Mouse (Mus musculus): ENCODE measurements at regions not wholly inside any gene's neighbourhood (a gene's known extent, or its start where the extent isn't known, plus 50 kb on each side); places are given as distances from the start of the nearest gene placed in this dataset.

DNA sequence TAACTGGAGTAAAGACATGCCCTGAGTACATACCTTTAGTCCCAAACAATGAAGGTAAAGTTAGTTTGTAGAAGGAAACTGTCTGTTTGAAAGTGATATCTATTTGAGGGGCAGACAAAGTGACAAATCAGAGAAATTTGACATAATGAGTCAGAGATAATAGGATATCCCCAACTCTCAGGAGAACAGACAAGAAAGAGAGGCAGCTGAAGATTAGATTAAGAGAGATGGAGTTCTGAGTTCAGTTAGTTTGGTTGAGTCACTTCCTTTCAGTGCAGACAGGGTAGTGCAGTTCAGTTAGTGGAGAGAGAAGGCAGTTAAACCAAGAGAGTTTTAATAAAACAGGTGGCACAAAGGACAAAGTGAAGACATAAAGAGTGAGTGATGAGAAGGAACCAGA is 477.4 kb upstream of the Diaph2 start:
- no peak for DNase-seq (ENCODE audit: extremely low spot score)

DNA sequence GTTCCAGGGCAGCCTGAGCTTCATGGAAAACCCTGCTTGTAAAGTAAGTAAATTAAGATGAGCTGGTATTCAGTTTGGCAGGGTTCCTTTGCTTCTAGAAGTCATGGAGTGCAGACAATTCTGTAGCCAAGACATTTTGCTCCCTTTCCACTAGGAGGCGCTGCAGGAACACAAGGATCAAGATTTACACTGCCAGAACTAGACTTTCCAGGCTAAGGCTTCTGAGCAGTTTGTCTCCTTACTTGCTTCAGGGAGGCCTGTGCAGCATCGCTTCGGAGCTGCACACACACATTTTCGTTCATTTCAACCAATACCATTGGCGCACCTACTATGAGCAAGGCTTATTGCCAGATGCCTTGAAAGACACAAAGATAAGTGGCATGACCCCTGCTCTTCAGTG is 445.6 kb upstream of the Diaph2 start:
- DNase-seq (ENCODE audit: extremely low spot score): peak; percentile 15

- no peak for DNase-seq (ENCODE audit: extremely low spot score)
Observed at GRCm38 (mm10) chrX:129309380-129309779, 440.2 kb upstream of the Diaph2 start.

DNA sequence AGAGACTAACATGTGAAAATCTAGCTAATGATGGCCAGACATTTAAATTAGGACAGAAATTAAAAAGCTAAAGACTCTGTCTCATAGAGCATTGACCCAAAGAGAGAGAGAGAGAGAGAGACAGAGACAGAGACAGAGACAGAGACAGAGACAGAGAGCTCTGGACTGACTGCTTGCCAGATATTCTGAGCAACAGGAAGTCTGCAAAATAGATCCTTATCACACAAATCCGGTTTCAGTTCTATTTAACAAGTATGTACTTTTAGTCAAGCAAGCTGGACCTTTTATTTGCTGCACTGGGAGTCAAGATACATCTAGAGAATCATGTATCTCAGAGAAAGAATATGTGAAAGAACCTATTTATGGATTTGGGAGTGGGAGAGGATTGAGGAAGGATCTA is 420.1 kb upstream of the Diaph2 start:
- no peak for DNase-seq (ENCODE audit: extremely low spot score)

DNA sequence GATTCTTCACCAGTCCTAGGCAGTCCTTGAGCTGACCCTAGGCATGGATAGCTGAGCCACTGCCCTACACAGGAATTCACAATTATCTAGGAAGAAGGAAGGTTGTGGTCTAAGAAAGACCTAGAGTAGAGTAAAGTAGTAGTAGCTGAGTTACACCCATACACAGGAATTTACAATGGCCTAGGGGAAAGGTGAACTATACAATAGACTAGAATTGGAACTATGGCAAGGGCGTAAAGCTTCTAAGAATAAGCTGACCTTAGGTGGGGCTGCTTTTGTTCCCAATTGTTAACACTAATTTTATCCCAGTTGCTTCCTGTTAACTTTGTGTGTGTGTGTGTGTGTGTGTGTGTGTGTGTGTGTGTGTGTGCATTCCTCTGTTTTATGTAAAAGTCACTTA is 416.7 kb upstream of the Diaph2 start:
- DNase-seq (ENCODE audit: extremely low spot score): no peak
